Mouse (Mus musculus): Measurements from ENCODE around the gene Ccdc78.
"Not testable (repeated sequence)": the region's sequence is repeated elsewhere in the genome, so short reads cannot be mapped to it uniquely, and the experiment has no call there.

Gene Ccdc78

GRCm38 (mm10) chr17:25783086-25783485 lies 3.3 kb upstream of the Ccdc78 start:
- no peak for DNase-seq (ENCODE audit: low spot score)

DNA sequence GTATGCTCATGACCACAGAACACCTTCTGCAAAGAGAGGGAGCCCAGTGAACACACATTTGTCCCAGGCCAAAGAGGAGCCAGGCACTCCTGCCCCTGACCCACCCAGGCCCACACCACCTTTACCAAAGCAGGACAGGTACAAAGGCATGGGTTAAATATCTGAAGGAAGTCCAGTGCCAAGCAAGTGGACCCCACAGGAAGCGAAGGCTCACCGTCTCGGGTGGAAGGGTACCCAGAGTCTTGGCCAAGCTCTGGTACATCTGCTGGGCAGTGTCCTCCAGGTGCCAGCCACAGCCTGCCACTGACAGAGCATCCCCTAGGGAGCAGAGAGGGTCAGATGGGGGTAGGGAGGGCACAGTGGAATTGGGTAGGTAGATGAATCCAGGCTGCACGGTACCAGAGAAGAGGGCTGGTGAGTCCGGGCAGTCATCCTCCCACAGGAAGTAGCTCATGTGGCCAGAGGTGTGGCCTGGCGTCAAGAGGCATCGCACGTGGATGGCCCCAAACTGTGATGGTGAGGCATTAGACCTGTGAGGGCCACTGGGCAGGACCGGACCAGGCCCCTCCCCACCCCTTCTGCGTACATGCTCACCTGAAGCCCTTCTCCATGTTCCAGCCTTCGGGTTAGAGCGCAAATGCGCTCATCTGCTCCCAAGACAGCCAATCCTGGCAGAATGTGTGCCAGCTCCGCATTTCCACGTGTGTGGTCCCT lies 2.4 kb upstream of the Ccdc78 start:
- no peak for DNase-seq (ENCODE audit: low spot score)

- peak; percentile 89 for DNase-seq (ENCODE audit: low spot score)
These were observed 1.1 kb upstream of the Ccdc78 start, which contains the start of gene Haghl for GRCm38 (mm10) chr17:25785281-25785745. Gene Haghl (minus strand): TSS chr17:25785673.

- DNase-seq (ENCODE audit: low spot score): no peak
These were observed 563 bp downstream of the Ccdc78 start for GRCm38 (mm10) chr17:25786781-25787504.

DNA sequence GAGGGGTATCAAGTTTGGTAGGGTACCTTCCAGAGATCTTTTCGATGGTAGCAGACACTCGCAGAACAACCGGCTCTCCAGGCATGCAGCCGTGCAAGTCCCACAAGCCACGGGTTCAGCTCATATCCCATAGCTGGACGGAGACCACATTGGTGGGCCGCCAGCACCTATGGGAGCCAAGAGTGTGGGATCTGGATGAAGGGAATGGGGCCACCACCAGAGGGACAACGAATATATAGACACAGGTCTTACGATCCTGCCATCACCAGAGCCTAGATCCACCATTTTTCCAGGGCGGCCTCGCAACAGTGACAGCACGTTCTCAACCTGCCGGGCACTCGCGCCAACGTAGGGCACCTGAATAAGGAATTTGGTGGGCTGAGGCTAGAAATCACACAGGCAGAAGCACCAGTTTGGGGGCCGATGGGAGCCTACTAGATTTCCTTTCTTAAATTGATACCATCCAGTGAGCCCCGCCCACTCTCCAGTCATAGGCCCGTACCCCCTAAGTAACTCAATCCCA lies 5.0 kb downstream of the Ccdc78 start:
- DNase-seq (ENCODE audit: low spot score): no peak

- peak; percentile 66 for DNase-seq (ENCODE audit: low spot score)
These were observed 5.6 kb downstream of the Ccdc78 start for GRCm38 (mm10) chr17:25791843-25792527.

- DNase-seq (ENCODE audit: low spot score): peak; percentile 62
These were observed 6.2 kb downstream of the Ccdc78 start, which contains the start of gene Fam173a for GRCm38 (mm10) chr17:25792615-25793014. Gene Fam173a (minus strand): TSS chr17:25792901.

DNA sequence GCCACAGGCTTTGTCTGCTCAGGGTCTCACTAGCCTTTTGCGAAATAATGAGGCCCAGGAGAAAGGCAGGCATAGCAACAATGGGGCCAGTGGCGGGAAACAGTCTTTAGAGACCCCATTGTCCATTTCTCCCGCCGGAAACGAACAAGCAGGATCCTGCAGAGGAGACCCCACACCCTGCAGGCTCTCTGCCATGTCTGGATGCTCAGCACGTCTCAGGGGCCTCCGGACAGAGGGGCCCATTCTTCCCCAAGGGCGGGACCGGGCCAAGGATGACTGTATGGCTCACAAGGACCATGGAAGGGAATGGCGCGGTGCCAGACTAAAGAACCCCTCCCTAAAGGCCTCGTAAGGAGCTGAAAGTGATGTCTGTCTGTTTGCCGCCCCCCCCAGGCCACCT lies 7.8 kb downstream of the Ccdc78 start:
- DNase-seq (ENCODE audit: low spot score): no peak

GRCm38 (mm10) chr17:25794998-25795397 lies 8.6 kb downstream of the Ccdc78 start:
- no peak for DNase-seq (ENCODE audit: low spot score)

DNA sequence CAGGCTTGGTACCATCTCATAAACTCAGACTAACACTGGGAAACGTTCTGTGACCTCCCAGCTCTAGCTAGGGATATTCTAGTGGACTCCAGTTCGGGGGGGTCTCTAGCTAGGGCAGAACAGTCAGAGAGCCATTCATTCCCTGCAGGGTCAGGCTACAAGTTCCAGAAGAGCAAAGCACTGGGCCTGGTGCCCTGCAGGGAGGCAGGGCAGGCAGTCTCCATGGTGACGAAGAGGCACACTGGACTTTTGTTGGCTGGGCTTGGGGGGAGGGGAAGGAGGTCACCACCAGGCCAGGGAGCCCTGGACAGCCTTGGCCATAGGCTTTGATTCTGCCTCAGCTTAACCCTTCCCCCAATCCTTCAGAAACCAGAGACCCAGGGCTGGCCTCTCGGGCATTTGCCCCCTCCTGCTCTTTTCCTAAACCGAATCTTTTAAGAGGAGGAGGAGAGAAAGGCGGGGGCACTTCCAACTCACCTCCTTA lies 9.3 kb downstream of the Ccdc78 start, which contains the start of gene AC134908.4:
Gene AC134908.4 (minus strand): TSS at position 51 of the 484 bp plus-strand sequence.
- peak; percentile 42 for DNase-seq (ENCODE audit: low spot score)

DNA sequence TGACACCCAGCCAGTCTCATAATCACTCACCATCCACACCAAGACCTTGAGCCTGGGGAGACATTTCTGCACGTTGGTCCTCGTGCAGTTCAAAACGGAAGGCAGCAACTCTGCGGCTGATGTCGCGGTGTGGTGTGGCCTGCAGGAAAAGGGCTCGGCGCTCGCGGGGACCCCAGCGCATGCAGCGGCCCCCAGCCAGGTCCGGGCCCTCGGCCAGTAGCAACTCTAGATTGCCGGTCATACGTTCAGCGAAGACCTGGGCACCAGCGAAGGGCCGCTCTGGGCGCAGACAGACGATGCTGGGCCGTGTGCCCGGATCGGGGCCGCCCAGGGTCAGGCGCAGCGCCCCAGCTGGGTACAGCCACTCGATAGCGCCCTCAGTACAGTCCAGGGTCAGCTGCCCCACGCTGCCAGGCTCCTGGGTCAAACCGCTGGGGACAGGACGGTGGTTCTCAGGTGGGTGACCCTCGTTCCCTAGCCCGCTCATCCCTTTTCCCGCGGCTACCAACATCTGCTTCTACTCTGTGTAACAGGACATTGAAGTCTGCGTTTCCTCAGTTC lies 9.9 kb downstream of the Ccdc78 start:
- DNase-seq (ENCODE audit: low spot score): no peak

- peak; percentile 79 for DNase-seq (ENCODE audit: low spot score)
These were observed 10.6 kb downstream of the Ccdc78 start, which contains the start of gene Metrn for GRCm38 (mm10) chr17:25796951-25797369. Gene Metrn (minus strand): TSS chr17:25797136.

DNA sequence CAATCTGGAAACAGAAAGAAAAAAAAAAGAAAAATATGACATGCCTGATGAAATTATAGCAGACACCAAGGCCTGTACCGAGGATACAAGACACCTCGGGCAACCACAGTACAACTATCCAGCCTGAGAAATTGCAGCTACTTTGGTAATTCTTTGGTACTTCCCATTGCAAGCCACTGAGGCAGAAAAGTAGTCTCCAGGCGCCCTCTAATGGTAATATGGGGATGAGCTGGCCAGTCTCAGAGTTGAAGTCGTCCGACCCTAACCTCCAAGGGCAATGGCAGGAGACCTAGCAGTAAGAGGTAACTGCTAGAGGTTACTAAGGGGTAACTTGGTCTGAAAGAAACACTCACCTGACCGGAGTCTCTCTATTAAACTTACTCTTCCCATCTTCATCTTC lies 14.6 kb downstream of the Ccdc78 start:
- no peak for DNase-seq (ENCODE audit: low spot score)

GRCm38 (mm10) chr17:25802825-25803517 lies 16.6 kb downstream of the Ccdc78 start:
- no peak for DNase-seq (ENCODE audit: low spot score)

DNA sequence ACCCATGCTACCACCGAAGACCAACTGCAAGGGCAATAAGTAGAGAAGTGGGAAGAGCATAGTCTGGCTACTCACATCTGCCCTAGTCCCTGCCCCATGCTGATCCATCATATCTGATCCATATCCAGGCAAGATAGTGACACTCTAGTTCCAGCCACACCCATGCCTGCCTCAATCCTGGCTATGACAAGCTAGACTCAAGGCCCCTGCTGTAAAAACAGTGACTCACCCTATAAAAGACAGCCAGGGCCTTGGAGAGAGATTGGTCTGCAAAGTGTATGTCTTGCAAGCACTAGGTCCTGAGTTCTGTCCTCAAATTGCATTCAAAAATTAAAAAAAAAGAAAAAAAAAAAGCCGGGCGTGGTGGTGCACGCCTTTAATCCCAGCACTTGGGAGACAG lies 20.1 kb downstream of the Ccdc78 start:
- DNase-seq (ENCODE audit: low spot score): no peak

GRCm38 (mm10) chr17:25807452-25807851 lies 21.1 kb downstream of the Ccdc78 start:
- DNase-seq (ENCODE audit: low spot score): not testable (repeated sequence)

- DNase-seq (ENCODE audit: low spot score): no peak
These were observed 21.6 kb downstream of the Ccdc78 start for GRCm38 (mm10) chr17:25808028-25808427.

DNA sequence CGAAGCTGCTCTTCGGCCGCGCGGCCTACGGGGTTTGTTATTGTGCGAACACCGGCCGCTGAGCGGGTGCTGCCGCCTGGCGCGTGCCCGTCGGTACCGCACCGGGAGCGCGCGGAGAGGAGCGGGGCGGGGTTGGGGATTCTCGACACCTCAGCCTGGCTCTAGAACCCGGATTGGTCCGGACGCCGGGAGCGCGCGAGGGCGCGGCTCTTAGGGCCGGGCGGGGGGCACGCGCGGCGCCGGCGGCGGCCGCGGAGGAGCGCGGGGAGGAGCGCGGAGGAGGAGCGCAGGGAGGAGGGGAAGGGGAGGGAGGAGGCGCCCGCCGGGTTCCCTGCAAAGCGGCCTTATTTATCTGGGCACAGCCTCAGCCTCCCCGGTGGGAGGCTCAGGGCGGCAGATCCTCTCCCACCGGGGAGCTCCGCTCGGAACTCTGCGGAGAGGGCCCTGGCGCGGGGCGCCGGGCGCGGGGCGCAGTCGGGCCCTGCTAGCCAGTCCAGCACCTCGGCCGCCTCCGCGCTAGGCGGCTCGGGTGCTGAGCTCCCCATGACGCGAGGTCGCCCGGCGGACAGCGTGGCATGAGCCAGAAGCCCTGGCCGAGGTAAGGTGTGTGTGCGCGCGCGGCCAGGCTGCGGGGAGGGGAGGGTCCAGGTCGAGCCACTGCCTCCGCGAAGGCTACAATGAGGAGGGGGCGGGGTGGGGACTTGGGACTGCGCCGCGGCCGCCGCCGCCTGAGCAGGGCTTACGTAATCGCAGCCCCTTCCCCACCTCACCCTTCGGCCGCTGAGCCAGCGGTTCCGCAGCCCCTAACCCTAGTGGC lies 22.6 kb downstream of the Ccdc78 start, which contains the start of gene Fbxl16:
Gene Fbxl16 (plus strand): TSS at position 297 of the 817 bp plus-strand sequence.
- DNase-seq (ENCODE audit: low spot score): peak; percentile 59

GRCm38 (mm10) chr17:25809606-25810340 lies 23.4 kb downstream of the Ccdc78 start:
- DNase-seq (ENCODE audit: low spot score): no peak
